Mouse (Mus musculus) monocyte, adult 5-6 weeks (primary cell): ENCODE data around the gene Saa3. TPM values are rescaled to one million over a fixed set of nuclear protein-coding genes. Genes with fewer than 3 reads are reported as not detected.

Source experiments
- total RNA-seq: library from RNA; stranded (forward); fragments of 200-1000, 200-491, 200-594 nt; gene quantifications from 3 replicates; pipeline ENCODE4 v1.2.3, GENCODE M21; 2017

Gene Saa3
- total RNA-seq, 1 experiment from 2014 or later = not detected

Other genes with a start within 250 kb of the Saa3 start
- gene Sergef, start 75.9 kb downstream of the Saa3 start, total RNA-seq = 5.3 to 18.6 TPM (median 16.5 TPM) in 3 replicates
- gene Tph1, start 43.2 kb downstream of the Saa3 start, total RNA-seq = not detected in 3 replicates
- 7.8 to 13.5 TPM (median 9.5 TPM) in 3 replicates for gene Saal1, start 5.0 kb downstream of the Saa3 start, total RNA-seq
- not detected in 3 replicates for gene Saa4, start 16.9 kb upstream of the Saa3 start, total RNA-seq
- gene Saa1, start 27.3 kb upstream of the Saa3 start, total RNA-seq = not detected in 3 replicates
- not detected in 3 replicates for gene Saa2, start 36.1 kb upstream of the Saa3 start, total RNA-seq
- gene Hps5, start 80.4 kb upstream of the Saa3 start, total RNA-seq = 70.1 to 71.8 TPM (median 71.7 TPM) in 3 replicates
- 66.3 to 96.5 TPM (median 95.7 TPM) in 3 replicates for gene Gtf2h1, start 80.4 kb upstream of the Saa3 start, total RNA-seq
- 260 to 317 TPM (median 292 TPM) in 3 replicates for gene Ldha, start 125.8 kb upstream of the Saa3 start, total RNA-seq
- 0.39 to 13.0 TPM (median 3.9 TPM) in 3 replicates for gene Ldhc, start 145.5 kb upstream of the Saa3 start, total RNA-seq
- gene Tsg101, start 204.3 kb upstream of the Saa3 start, total RNA-seq = 27.2 to 80.4 TPM (median 57.3 TPM) in 3 replicates
- 4.8 to 9.9 TPM (median 6.4 TPM) in 3 replicates for gene Uevld, start 242.8 kb upstream of the Saa3 start, total RNA-seq